Mouse (Mus musculus): ENCODE measurements at regions not wholly inside any gene's neighbourhood (a gene's known extent, or its start where the extent isn't known, plus 50 kb on each side); places are given as distances from the start of the nearest gene placed in this dataset.
"Not testable (repeated sequence)": the region's sequence is repeated elsewhere in the genome, so short reads cannot be mapped to it uniquely, and the experiment has no call there.

GRCm38 (mm10) chr16:12652180-12652579, 457.3 kb upstream of the Ercc4 start:
- 77% methylated on average over 3 of the region's 3 CpGs for WGBS
- ATAC-seq (replicated peaks), result no peak

DNA sequence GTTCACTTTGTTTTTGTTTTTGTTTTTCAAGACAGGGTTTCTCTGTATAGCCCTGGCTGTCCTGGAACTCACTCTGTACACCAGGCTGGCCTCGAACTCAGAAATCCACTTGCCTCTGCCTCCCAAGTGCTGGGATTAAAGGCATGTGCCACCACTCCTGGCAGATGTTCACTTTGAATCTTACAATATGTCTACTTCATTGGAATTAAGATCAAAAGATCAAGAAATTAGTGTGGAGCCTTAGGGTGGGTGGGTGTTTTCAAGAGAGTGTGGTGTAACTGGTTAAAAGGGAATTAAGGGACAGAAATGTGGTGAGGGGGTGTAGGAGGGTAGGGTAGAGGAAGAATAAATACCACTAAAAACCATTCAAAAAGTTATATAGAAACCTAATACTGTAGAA, 435.8 kb upstream of the Ercc4 start:
- not testable (repeated sequence) for H3K4me1 ChIP-seq; H3K4me2 ChIP-seq (replicated peaks); H3K9ac ChIP-seq (replicated peaks); H3K27ac ChIP-seq (replicated peaks); H3K4me3 ChIP-seq; H3K27me3 ChIP-seq; H3K9me3 ChIP-seq; H3K36me3 ChIP-seq; ATAC-seq (replicated peaks)
- 88% methylated on average over 1 of the region's 1 CpGs for WGBS

More at GRCm38 (mm10) chr16:12652180-12652579, 457.3 kb upstream of the Ercc4 start:
- Histone ChIP-seq H3K27me3 (no peaks in the 10 kb centered on the region), H3K4me2 (replicated peaks) (no peak overlapping the region), H3K4me3 (no peak overlapping the region), H3K9me3 (no peaks in the 10 kb centered on the region), H3K36me3 (no peaks in the 10 kb centered on the region), H3K4me1 (no peaks in the 10 kb centered on the region), H3K27ac (replicated peaks) (no peak overlapping the region), H3K9ac (replicated peaks) (no peak overlapping the region)

- no peak overlapping the region for H3K27ac ChIP-seq (replicated peaks)
- no peaks in the 10 kb centered on the region for H3K36me3 ChIP-seq
- no peak overlapping the region for H3K4me3 ChIP-seq
- H3K9ac ChIP-seq (replicated peaks), result no peak overlapping the region
- ATAC-seq (replicated peaks), result no peak
- H3K4me1 ChIP-seq, result no peaks in the 10 kb centered on the region
- no peaks in the 10 kb centered on the region for H3K9me3 ChIP-seq
- 67% methylated on average over 2 of the region's 2 CpGs for WGBS
- no peaks in the 10 kb centered on the region for H3K27me3 ChIP-seq
- H3K4me2 ChIP-seq (replicated peaks), result no peak overlapping the region
Observed at GRCm38 (mm10) chr16:12681474-12681873, 428.0 kb upstream of the Ercc4 start.

DNA sequence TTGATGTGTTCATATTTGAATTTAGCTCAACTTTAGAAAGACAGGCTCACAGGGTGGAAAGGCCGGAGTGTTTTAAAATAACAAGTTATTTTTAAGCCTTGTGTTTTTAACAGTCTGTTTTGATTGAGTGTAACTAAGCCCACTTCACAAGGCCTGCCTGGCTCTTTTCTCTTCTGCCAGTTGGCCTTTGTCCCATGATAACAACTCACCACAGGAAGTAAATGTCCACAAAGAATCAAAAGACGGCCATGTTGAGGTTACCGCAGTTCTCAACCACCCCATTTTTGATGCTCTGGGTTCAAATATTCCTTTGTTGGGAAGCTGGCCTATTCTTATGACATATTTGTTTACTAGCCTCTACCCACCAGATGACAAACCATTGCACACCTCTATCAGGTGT, 423.7 kb upstream of the Ercc4 start:
- Histone ChIP-seq H3K27me3 (no peaks in the 10 kb centered on the region), H3K4me2 (replicated peaks) (no peak overlapping the region), H3K36me3 (no peaks in the 10 kb centered on the region), H3K4me3 (no peak overlapping the region), H3K27ac (replicated peaks) (no peak overlapping the region), H3K9me3 (no peaks in the 10 kb centered on the region), H3K4me1 (no peaks in the 10 kb centered on the region), H3K9ac (replicated peaks) (no peak overlapping the region)
- 47% methylated on average over 3 of the region's 3 CpGs for WGBS
- ATAC-seq (replicated peaks), result no peak

GRCm38 (mm10) chr16:12691776-12692175, 417.7 kb upstream of the Ercc4 start:
- no peak for ATAC-seq (replicated peaks)
- Histone ChIP-seq H3K4me3 (no peak overlapping the region), H3K4me2 (replicated peaks) (no peak overlapping the region), H3K9me3 (no peaks in the 10 kb centered on the region), H3K27ac (replicated peaks) (no peak overlapping the region), H3K27me3 (no peaks in the 10 kb centered on the region), H3K9ac (replicated peaks) (no peak overlapping the region), H3K36me3 (no peaks in the 10 kb centered on the region), H3K4me1 (no peaks in the 10 kb centered on the region)
- 35% methylated on average over 3 of the region's 3 CpGs for WGBS

DNA sequence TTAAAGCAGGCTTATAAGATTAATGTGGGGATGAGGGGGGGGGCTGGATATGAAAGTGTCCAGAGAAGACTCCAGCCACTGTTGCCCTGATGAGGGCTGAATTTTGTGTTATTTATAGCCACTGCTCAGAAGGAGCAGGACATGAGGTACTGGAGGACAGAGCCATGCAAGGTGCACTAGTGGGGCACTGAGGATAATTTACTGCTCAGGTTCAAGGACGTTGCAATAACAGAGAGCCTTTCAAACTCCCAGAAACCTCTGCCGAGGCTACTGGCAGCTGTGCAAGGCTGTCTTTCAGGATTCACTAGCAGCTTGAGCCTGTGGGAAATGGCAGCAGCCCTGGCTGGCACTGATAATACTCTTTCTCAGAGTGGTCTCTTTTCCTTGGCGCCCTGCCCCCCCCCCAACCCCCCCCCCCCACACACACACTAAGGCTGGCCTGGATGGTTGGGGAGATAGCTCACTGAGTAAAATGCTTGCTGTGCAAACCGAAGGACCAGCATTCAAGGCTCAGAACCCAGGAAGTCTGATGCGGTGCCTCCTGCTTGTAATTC, 416.7 kb upstream of the Ercc4 start:
- Histone ChIP-seq H3K9ac (replicated peaks) (no peak overlapping the region), H3K36me3 (no peaks in the 10 kb centered on the region), H3K9me3 (no peaks in the 10 kb centered on the region), H3K4me1 (no peaks in the 10 kb centered on the region), H3K27ac (replicated peaks) (no peak overlapping the region), H3K27me3 (no peaks in the 10 kb centered on the region), H3K4me3 (no peak overlapping the region), H3K4me2 (replicated peaks) (no peak overlapping the region)
- 68% methylated on average over 5 of the region's 5 CpGs for WGBS
- no peak for ATAC-seq (replicated peaks)

DNA sequence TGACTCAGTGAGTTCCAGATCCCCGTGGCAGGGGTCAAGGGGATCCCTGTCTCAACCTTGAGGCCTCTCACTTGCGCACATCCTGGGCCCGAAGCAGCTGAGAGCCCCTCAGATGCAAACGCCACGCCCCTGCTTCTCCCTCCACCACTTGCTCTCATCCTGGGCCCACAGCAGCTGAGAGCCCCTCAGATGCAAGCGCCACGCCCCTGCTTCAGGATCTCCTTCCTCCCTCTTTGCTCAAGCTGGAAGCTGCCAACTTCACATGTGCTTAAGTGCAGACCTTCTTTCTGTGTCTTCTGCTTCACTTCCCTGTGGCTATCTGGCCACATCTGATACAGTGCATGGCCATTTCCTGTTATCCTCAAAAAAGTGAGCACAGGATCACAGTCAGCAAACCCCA, 416.1 kb upstream of the Ercc4 start:
- H3K4me3 ChIP-seq, result no peak overlapping the region
- H3K4me2 ChIP-seq (replicated peaks), result no peak overlapping the region
- no peaks in the 10 kb centered on the region for H3K4me1 ChIP-seq
- no peaks in the 10 kb centered on the region for H3K9me3 ChIP-seq
- no peaks in the 10 kb centered on the region for H3K36me3 ChIP-seq
- ATAC-seq (replicated peaks), result no peak
- no peak overlapping the region for H3K27ac ChIP-seq (replicated peaks)
- no peaks in the 10 kb centered on the region for H3K27me3 ChIP-seq
- 63% methylated on average over 7 of the region's 7 CpGs for WGBS
- H3K9ac ChIP-seq (replicated peaks), result no peak overlapping the region

DNA sequence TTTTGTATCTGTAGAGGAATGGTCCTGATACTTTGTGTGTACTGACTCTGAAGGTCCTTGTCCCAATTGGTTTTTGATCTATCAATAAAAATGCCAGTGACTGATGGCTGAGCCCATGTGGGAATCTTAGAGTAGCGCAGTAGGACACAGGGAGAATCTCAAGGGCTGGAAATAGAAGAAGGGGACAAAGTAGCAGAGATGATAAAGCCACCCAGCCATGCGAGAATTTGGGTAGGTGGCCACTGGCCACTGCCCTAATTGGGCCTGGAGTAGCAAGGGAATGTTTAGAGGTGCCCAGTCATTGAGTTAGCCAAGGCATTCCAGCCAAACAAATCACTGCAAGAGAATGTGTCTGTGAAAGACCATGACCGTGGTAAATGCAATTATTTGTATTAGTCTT, 414.8 kb upstream of the Ercc4 start:
- Histone ChIP-seq H3K9ac (replicated peaks) (no peak overlapping the region), H3K9me3 (no peaks in the 10 kb centered on the region), H3K4me2 (replicated peaks) (no peak overlapping the region), H3K27ac (replicated peaks) (no peak overlapping the region), H3K4me1 (0 out of 2 replicates have a peak, but pooled peaks cover 5% of the 10 kb centered on the region), H3K36me3 (no peaks in the 10 kb centered on the region), H3K4me3 (no peak overlapping the region), H3K27me3 (no peaks in the 10 kb centered on the region)
- 85% methylated on average over 3 of the region's 3 CpGs for WGBS
- no peak for ATAC-seq (replicated peaks)

DNA sequence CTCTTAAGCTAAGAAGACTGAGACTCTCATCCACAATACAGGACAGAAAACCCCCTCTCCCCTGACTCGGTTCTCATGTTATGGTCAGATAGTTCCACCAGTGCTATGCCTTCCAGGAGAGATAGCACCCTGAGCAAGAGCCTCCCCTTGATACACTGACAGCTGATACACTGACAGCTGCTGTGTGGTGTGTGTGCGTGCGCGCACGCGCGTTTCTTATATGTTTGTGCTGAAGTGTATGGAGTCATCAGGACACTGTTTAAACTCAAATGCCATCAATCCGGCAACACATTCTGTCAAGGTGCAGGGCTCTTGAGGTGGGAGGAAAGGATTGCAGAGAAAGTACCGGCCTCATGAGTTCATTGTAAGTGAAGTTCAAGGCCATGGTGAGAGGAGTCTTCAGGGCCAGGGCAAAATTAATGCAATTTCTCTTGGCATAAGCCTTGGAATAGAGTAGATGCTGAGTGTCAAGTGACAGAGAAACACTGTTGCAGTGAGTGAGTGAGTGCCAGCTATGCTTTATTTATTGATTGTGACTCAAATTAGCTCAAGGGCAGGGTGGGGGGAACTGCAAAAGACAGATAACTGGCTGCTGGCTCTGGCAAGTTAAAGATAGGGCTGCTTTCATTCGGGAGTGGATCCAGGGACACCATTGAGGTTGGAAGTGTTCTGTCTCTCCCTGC, 412.4 kb upstream of the Ercc4 start:
- Histone ChIP-seq H3K4me2 (replicated peaks) (no peak overlapping the region), H3K27ac (replicated peaks) (no peak overlapping the region), H3K4me1 (peaks cover 11% of the 10 kb centered on the region; the same call in 1 of the 2 replicates), H3K27me3 (no peaks in the 10 kb centered on the region), H3K9me3 (no peaks in the 10 kb centered on the region), H3K36me3 (no peaks in the 10 kb centered on the region), H3K9ac (replicated peaks) (no peak overlapping the region), H3K4me3 (no peak overlapping the region)
- WGBS, result 91% methylated on average over 10 of the region's 10 CpGs
- no peak for ATAC-seq (replicated peaks)

- no peak overlapping the region for H3K27ac ChIP-seq (replicated peaks)
- H3K4me1 ChIP-seq, result peaks cover 11% of the 10 kb centered on the region; the same call in 1 of the 2 replicates
- WGBS, result 25% methylated on average over 5 of the region's 5 CpGs
- H3K4me3 ChIP-seq, result no peak overlapping the region
- no peaks in the 10 kb centered on the region for H3K36me3 ChIP-seq
- H3K27me3 ChIP-seq, result no peaks in the 10 kb centered on the region
- no peak; the same call in 1 of the 2 replicates for ATAC-seq (replicated peaks)
- no peak overlapping the region for H3K4me2 ChIP-seq (replicated peaks)
- H3K9me3 ChIP-seq, result no peaks in the 10 kb centered on the region
- no peak overlapping the region for H3K9ac ChIP-seq (replicated peaks)
Observed at GRCm38 (mm10) chr16:12699557-12699956, 409.9 kb upstream of the Ercc4 start.

DNA sequence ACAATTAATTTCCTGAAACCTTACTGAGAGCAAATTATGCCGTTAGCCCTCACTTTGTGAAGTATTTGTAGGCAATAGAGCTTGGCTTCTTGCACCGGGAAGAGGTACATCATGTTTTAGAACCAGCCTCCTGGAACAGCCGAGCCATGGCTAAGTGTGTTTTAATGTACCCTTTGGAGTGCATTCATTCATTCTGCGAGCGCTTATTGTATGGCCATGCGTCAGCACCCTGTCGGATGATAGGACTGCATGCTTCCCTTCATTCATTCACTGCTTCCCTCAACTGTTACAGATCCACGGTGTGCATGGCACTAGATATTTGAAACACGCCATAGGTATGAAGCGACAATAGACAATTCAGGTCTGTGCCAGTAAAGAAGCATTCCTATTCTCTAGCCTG, 409.4 kb upstream of the Ercc4 start:
- no peak overlapping the region for H3K27ac ChIP-seq (replicated peaks)

DNA sequence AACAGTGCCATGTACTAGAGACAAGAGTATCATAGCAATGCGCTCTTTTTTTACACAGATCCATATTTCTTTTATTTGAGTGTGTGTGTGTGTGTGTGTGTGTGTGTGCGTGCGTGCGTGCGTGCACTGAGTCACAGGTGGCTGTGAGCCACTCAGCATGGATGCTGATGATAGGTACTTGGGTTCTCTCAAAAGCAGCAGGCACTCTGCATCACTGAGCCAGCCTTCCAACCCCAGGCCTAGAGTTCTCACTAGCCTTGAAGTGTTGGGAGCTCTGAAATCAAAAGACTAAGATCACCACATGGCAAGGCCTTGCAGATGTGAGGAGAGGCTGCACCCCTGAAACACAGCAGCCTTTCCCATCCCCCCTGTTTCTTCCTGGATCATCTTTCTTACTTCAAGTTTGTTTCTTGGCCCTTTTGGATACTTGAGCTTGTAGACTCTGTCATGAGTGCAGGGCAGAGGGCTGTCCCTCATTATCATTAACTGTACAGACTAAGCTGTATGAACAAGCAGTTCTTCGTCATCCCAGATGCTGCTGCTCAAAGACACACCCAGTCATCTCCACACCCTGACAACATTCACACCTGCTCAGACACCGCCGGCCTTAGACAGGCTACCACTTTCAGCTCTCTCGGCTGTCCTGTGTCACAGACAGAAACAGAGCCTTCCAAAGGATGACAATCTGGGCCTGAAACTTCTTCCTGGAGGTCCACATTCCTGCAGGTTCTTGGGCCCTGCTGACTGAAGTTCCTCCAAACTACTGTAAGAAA, 405.5 kb upstream of the Ercc4 start:
- Histone ChIP-seq H3K36me3 (no peaks in the 10 kb centered on the region), H3K27me3 (no peaks in the 10 kb centered on the region), H3K4me3 (no peak overlapping the region), H3K27ac (replicated peaks) (no peak overlapping the region), H3K4me2 (replicated peaks) (no peak overlapping the region), H3K9ac (replicated peaks) (no peak overlapping the region), H3K9me3 (no peaks in the 10 kb centered on the region), H3K4me1 (peaks cover 11% of the 10 kb centered on the region; the same call in 1 of the 2 replicates)
- ATAC-seq (replicated peaks), result no peak
- 89% methylated on average over 9 of the region's 9 CpGs for WGBS

More for the DNA sequence above, 409.4 kb upstream of the Ercc4 start:
- H3K9me3 ChIP-seq, result no peaks in the 10 kb centered on the region
- no peak overlapping the region for H3K4me2 ChIP-seq (replicated peaks)
- H3K4me1 ChIP-seq, result peaks cover 11% of the 10 kb centered on the region; the same call in 1 of the 2 replicates
- 34% methylated on average over 10 of the region's 10 CpGs for WGBS
- no peaks in the 10 kb centered on the region for H3K36me3 ChIP-seq
- H3K9ac ChIP-seq (replicated peaks), result no peak overlapping the region
- ATAC-seq (replicated peaks), result 0 out of 2 replicates have a peak, but pooled peaks have one; percentile 51
- H3K27me3 ChIP-seq, result no peaks in the 10 kb centered on the region
- H3K4me3 ChIP-seq, result no peak overlapping the region
